Mouse (Mus musculus) CD4-positive, CD25-positive, alpha-beta regulatory T cell, adult 4 months (primary cell): ENCODE results near the gene Parvg. TPM values are rescaled to one million over a fixed set of nuclear protein-coding genes. Genes with fewer than 3 reads are reported as not detected.
"Not testable (repeated sequence)": the region's sequence is repeated elsewhere in the genome, so short reads cannot be mapped to it uniquely, and the experiment has no call there.

Source experiments
- ATAC-seq: one replicate; pipeline ENCODE4 v1.8.0; 2017
- polyA plus RNA-seq, 2 experiments: library from polyadenylated mRNA; unstranded; fragments of 100-300 nt; shearing (Covaris generic); gene quantifications; one replicate each; pipeline ENCODE4 v1.2.1; 2017

The Parvg gene
- polyA plus RNA-seq: 100 to 1,000 TPM in 1 of 2 experiments, 10 to 100 TPM in 1; 76.0 to 134 TPM

DNA sequence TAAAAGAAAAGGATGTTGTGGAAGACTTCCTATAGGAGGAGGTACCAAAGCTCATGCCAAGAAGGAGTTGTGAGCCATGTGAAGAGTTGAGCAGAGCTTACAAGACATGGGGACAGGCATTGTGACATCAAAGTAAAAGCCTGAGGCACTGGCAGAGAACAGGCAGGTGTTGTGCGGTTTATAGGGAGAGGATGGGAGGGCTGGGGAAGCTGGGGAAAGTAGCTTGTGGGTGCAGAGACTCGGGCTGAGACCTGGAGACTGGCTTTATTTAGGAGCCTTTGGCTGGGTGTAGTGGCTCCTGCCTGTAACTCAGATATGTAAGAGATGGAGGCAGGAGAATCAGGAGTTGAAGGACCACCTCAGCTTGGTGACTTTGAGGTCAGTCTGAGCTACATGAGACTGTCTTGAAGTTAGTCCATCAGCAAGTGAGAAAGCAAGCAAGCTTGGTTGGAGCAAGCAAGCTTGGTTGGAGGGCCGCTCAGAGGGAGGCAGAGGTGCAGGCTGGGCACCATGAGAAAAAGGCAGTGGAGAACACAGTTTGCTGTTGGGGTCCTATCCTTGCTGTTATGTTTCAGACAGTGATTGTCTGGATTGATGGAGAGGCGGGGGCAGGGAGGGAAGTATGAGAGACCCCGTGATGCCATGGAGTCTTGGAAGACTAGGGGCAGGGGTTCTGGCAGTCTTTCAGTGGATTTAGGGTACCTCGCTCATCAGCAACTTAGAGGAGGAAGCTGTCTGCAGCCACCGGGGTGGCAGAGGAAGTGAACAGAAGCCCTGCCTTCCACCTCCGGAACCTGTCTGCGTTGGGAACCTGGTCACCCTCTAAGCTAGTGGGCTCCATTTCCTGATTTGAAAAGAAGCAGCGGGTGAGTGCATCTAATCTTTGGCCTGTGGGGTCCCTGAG lies at the start of gene Parvg:
Gene Parvg, plus strand, starts transcription at position 61 of the 904 bp plus-strand sequence.
- peak; percentile 91 for ATAC-seq

DNA sequence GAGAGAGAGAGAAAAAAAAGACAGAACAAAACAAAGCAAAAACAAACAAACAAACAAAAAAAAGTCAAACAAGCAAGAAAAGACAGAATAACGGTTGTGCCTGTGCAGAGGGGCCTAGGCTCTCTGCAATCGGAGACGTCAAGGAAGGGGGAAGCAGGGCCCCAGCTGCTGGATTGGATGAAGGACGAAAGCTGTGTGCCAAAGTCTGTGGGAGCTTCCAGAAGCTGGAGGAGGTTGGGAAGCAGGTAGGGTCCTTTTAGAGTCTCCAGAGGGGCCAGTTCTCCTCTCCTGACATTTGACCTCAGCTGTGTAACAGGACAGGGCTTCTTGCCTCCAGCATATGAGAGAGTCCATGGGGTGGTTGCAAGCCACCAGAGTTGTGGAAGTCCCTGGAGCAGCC lies 47.8 kb upstream of the Parvg start:
- ATAC-seq: no peak

DNA sequence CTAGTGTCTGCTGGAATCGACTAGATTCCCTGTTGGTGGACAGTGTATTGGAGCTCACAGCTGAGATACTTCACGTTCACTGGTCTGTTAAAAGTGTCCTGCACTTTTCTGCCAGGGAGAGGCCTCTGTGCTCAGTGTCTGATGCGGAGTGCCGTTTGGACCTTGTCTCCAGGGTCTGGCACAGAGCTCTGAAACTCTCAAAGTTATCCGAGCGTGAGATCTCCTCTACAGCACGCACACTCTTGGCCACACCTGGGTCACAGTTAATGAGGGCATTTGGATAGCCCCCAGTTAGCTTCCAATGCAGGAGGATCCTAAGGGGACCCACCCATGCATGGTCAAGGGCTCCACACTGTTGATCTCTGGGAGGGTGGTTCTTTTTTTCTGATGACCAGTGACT lies 45.7 kb upstream of the Parvg start:
- ATAC-seq: no peak

DNA sequence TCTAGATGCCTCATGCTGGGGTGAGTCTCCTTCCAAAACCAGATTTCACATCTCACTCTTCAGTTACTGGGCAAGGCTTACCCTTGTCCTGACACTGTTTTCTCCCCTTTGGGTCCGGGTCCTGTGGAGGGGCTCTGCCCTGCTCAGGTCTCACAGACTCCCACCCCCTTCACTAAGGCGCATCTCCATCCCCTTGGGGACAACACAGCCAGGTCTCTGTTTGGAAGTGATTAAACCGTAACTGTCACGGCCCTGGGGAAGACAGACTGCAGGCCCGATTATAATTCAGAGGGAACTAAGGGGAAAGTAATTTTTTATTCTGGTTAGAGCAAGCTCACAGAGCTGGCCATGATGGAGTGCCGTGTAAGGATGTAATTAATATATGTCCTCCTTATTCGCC lies 45.2 kb upstream of the Parvg start:
- no peak for ATAC-seq

DNA sequence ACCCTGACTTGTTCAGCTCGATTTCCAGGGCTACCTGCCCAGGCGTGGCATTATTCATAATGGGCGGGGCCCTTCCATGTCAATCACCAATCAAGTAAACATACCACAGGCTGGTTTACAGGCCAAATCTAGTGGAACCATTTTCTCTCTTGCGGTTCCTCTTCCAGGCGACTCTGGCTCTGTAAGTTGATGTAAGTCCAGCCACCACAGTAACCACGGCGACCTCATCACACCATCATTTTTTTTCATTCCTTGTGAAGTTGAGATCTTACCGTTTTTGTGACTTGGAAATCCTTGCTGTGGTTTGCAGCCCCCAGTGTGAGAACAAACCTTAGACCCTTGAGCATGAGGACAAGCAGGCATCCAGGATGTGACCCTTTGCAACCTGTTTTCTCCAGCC lies 43.5 kb upstream of the Parvg start:
- ATAC-seq: no peak

DNA sequence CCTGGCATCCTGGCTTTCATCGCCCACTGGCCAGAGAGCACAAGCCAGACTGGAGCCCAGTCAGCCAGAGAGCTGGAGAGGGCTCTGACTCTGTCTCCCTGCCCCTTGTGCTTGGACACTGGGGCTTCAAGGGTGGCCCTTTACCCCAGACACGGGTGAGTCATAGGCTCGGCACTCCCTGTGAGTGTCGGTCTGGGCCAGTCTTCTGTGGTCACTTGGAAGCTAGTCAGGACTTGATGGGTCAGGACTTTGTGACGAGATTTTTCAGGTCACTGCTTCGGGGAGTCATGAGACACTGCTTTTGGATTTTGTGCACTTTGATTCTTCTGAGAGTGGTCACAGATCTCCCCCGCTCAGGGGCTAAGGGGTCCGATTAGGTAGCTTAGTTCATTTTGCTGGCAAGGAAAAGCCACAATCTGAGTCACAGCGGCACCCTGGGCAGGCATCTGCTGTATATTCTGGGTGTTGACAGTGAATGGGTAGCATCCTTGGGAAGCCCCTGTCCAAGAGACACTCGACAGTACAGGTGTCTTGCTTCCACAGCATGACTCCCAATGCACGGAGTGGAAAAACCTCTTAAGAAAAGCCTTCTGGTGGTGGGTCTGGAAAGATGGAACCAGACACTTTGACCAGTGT lies 43.0 kb upstream of the Parvg start:
- no peak for ATAC-seq

DNA sequence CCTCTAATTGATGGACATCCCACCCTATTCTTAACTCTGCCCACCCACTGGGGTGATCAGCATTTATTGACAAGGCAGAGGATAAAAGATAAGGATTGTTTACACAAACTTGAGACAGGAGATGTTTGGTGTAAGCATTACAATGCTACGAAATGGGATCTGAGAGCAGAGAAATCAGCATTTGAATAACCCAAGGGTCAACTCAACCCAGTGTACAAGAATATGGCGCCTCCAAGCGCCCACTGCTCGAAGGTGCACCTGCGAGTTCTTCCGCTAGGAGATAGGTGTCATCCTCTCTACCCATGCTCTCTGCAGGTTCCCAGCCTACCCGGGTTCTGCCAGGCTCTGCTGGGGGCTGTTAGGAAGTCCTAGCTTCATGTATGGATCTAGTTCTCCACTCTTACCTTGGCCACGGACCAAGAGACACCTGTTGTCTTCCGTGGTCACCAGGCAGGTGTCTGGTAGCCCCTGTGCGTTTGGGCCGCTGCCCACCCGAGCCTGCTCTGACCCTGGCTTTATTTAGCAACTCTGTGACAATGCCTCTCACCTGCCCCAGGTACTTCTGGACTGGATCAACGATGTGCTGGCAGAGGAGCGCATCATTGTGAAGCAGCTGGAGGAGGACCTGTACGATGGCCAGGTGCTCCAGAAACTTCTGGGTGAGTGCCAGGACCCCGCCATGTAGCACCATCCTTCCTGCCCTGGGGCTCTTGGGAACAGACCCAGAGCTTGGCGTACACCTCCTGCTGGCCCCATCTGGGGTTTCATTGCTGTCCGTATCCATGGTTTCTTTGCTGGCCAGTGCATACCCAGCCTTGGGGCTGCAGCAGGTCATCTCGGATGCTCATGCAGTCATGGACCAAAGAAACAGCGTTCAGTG lies 41.4 kb upstream of the Parvg start:
- ATAC-seq: no peak

DNA sequence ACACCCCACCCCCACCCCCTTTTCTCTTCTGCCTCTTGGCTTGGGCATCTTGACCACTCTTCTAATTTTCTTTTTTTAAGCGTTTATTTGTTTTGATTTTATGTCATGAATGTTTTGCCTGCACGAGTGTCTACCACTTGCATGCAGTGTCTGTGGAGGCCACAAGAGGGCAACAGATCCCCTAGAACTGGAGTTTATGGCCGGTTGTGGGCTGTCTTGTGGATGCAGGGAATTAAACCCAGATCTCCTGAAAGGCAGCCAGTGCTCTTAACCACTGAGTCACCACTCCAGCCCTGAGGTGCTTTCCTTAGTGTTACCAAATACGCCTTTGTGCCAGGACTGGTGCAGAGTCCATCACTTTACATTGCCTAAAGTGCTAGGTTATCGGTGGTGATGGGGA lies 39.8 kb upstream of the Parvg start:
- no peak for ATAC-seq

DNA sequence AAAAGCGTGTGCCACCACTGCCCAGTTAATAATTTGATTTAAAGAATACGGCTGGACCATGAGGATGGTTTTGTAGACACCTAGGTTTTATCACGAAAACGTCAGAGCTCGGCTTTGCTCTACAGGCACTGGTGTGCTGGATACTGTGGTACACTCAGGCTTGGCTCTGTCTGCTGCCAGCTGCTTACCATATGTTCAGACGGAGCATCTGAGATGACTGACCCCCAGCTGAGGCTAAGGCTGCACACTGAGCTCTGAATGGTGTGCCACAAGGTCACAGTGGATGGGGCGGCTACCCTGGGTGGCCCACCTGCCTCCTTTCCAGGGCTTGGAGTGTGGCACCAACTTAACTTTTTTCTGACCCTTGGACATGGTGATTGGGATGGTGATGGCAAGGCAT lies 38.4 kb upstream of the Parvg start:
- no peak for ATAC-seq

DNA sequence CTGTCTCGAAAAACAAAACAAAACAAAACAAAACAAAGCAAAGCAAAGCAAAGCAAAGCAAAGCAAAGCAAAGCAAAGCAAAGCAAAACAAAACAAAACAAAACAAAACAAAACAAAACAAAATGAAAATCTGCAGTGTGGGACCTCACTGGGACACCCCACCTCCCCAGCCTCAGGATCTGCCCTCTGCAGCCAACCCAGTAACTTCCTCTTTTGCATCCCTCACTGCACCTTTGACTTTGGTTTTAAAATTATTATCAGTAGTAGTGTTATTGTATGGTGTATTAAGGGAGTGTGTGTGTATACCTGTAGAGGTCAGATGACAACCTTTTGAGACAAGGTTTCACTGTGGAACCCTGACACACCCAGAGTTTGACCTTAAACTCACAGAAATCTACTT lies 34.9 kb upstream of the Parvg start:
- ATAC-seq: not testable (repeated sequence)

DNA sequence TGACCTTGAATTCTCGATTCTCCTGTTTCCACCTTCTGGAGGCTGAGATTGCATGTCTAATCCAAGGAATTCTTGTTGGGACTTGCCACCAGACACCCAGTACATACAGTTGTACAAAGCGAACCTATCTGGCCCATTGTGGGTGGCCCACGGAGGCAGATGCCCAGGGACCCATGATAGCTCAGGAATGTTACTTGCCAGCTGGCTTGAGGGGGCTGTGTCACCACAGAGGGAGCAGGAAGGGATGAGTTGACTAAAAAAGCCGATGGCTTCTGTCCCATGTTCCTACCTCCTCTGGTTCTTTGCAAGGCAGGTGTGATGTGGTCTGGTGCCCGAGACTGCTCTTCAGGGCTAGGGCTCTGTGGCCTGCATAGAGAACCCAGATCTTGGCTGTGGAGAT lies 32.7 kb upstream of the Parvg start:
- ATAC-seq: no peak

DNA sequence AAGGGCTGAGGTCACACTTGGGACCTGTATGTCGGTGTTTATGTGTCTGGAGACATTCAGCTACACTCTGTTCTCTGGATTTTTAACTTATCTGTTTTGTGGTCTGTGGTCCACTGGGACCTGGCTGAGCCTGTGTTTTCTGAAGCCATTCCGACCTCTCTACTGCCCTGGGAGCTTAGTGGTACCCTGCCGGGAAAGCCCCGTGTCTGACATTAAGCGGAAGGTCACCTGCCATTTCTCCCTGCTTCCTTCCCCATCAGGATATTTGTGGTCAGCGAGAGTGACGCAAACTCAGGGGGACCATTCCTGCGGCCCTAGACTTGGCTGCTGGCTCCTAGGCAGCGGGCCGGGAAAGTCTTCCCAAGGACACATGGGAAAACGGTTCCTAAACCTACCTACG lies 30.2 kb upstream of the Parvg start:
- no peak for ATAC-seq

DNA sequence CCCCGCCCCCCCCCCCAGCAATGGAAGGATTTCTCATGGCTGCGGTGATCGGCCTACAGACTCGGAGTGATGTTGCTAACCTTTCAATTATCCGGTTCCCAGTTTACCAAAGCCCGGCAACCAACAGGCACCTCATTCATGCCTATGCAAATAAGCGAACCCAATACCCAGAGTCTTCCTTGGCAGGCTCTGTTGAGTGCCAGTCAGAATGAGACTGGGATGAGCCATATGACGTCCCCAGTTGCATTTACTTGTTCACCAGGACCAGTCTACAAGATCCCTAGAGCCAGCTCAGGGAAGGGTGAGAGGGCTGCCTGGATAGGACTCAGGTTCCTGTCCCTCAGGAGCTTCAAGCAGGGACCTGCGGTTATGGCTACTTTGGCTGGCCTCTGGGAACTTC lies 29.4 kb upstream of the Parvg start:
- no peak for ATAC-seq

DNA sequence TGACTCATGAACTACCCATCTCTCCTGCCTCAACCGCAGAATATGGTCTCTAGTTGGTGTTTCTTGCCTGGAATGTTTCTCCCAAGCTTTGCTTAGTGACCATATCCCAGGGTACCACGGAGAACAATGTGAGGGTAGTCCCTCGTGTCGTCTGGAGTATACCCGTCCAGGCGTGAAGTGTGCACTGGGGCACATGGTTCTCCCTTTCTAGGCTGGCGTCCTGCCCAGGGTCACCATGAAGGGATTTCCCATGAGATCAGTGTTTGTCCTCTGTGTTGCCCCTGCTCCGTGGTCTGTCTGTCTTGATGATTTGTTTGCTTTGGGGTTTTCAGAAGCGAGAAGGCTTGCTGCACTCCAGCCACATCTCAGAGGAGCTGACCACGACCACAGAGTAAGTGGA lies 28.6 kb upstream of the Parvg start:
- ATAC-seq: no peak

DNA sequence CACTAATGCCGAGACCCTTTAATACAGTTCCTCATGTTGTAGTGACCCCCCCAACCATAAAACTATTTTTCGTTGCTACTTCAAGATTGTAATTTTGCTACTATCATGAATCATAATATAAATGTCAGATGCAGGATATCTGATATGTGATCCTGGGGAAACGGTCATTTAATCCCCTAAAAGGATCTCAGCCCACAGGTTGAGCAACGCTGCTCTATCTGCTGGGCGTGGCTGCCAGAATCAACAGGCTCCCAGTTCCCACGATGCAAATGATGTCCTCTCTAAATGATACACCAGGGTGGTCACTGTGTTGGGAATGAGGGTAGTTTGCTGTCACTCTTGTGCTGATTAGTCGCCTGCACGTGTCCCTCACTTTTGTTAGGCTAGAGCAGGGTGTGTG lies 26.4 kb upstream of the Parvg start:
- no peak for ATAC-seq

DNA sequence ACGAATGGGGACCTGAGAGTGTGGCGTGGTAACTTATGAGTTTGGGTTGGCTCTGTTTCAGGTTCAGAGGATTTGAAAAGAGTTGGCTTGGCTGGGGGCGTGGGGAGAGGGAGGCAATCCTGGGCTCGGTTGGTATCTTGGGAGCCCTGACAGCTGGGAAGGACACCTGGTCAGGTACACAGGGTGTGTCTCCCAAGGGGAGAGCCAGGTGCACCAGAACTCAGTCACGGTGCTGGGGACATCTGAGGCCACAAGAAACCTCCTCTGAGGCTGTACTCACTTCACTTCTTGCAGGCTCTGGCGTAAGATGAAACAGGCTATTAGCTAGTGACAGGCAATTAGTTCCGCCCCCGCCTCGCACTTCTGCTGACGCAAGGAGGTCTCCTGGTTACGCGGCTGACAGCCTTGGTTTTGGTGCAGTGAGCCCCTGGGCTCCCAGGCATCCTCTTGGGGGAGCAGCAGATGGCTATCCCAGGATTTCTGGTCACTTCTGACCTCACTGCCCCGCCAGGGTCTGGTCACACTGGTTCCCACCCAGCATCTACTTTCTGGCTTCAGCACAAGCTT lies 24.9 kb upstream of the Parvg start:
- ATAC-seq: no peak

DNA sequence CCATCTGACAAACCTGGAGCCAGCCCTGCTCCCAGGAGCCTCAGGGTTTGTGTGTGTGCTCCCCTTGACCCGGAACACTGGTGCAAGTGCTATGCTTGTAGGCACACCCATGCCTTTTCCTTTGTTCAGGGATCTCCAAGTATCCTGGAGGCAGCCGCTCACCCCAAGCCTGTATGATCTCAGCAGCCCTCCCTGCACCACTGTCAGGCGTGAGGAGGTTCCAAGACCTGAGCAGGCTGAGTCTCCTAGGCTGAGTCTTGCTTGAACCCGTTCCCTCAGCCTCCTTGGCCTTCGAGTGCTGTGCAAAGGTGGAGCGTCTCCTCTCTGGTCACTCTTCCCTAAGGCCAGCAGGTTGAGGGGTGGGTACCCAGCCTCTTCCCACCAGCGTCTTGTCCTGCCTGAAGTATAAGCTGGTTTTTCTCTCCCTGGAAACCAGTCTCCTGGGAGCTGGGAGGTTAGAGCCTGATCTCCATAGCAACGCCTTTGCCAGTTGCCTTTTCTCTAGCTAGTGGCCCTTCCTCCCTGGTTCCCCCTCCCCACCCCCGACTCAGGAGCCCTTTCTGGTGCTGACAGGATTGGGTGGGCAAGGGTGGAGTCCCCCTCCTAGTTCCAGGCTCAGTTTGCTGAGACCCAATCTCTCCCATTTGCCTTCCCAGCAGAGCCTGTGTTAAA lies 24.0 kb upstream of the Parvg start:
- ATAC-seq: no peak

DNA sequence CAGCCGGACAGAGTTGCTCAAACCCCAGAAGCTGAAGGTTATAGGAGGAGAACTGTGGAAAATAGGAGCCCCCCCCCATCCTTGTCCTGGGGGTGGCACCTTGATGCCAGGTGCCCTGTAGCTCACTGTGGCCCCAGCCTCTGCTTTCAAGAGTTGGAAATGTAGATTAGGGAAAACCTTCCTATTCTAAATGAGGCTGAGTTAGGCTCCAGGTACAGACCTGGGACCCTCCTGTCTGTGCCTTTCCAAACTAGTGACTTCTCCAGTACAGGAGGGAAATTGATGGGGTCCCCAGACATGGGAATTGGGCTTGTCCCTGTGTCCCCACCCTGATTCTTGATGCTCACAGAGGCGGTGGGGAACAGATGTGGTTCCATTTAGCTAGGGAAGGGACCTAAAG lies 23.2 kb upstream of the Parvg start:
- ATAC-seq: no peak

DNA sequence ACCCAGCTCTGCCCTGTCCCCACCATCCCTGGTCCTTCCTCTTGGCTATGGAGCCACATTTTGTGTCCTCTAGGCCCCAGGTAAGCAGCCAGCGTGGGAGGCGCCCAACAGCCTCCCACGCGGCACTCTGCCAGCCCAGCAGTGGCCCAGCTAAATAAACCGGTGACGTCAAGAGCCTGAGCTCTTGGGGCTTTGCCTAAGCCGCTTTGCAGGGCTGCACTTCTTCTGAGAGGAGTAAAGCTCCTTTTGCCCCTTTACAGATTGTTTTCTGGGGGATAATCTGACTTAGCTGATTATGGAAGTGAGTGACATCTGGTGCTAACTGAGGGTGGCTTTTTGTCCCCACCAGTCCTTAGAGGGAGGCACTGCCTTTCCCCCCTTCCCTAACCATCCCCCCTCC lies 22.8 kb upstream of the Parvg start:
- no peak for ATAC-seq

DNA sequence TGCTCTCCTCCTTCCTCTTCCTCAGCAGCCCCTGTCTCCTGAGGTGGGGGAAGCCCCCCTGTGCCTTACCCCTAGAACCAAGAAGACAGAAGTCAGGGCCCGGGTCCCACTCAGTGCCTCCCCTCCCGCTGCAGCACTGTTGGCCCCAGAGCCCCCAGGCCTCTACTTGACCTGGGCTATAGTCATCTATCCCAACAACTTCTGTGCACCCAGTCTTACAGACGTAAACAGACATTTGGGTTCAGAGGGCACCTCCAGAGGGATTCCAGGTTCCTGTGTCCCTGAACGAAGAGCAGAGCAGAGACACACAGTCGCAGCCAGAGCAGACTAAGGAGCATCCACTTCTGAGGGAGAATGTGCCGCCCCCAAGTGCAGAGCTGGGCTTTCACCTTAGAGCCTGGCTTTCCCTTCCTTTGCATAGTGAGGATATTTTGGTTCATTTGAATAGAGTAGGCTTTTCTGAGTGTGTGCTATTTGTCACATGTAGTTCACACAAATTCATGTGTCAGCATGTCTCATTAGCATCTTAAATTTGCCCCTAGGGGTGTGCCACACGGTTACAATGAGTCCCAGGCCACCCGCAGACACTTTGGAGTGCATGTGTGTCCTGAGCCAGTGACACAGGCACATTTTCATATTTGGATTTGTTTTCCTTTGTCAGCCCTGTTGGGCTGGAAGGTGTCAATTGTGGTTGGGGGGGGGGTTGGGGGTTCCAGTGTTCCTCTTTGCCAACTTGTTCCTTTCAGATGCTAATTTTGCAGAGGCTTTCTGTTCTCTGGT lies 22.0 kb upstream of the Parvg start:
- ATAC-seq: no peak

DNA sequence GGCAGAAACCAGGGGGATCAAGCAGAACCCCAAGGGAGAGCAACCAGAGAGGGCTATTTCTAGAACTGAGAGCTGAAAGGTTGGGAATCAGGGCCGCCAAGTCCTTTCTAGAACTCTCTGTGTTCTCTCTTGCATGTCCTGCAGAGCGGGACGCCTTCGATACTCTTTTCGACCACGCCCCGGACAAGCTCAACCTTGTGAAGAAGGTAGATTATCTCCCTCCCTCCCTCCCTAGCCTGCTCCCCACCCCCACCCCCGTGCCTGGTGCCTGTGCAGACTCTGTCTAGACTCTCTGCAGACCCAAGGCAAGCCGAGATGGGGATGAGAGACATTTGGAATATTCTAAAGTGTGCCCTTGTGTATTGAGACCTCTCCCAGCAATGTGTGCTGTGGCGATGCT lies 20.6 kb upstream of the Parvg start:
- ATAC-seq: no peak

DNA sequence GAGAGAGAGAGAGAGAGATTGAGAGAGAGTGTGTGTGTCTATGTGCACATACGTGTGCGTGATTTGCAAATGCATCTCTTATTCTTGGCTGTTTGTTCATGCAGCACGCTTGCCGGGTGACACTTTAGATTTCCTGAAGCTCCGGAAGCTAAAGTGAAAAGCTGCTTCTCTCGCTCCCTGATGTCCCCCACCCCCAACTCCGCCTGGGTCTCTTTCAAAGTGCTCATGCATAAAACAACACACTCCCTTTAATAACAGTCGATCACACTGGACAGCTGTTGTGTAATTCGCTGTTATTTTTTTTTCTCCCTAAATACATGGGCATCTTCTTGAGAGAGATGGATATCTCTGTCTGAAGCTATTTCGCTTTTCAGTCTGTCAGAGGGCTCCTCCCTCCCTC lies 18.5 kb upstream of the Parvg start:
- ATAC-seq: no peak
